Mouse (Mus musculus): ENCODE measurements around the gene Arl8a. TPM values are rescaled to one million over a fixed set of nuclear protein-coding genes. Genes with fewer than 3 reads are reported as not detected.

Gene Arl8a
- polyA plus RNA-seq, 1 experiment from 2014 or later = 213 TPM

- no peak overlapping the region for H3K9ac ChIP-seq (ENCODE audit: low read length)
- no peaks in the 10 kb centered on the region for H3K9me3 ChIP-seq (replicated peaks; ENCODE audit: control insufficient read depth, low read length)
- H3K4me2 ChIP-seq (ENCODE audit: low read length) = no peak overlapping the region
- 13% methylated on average over 8 of the region's 8 CpGs for WGBS
- H3K27ac ChIP-seq (ENCODE audit: low read depth, low read length) = no peak overlapping the region
- H3K27me3 ChIP-seq (replicated peaks; ENCODE audit: control insufficient read depth, insufficient read depth, low read length) = no peaks in the 10 kb centered on the region
- DNase-seq (ENCODE audit: low spot score) = peak; percentile 57
- no peaks in the 10 kb centered on the region for H3K36me3 ChIP-seq (ENCODE audit: control insufficient read depth, insufficient read depth, low read length)
- H3K4me1 ChIP-seq (ENCODE audit: control insufficient read depth, insufficient read depth, low read length) = no peaks in the 10 kb centered on the region
- H3K4me3 ChIP-seq (ENCODE audit: low read depth, low read length) = no peak overlapping the region
- peak; percentile 45 for ATAC-seq
Measured at GRCm38 (mm10) chr1:135112661-135113060, 34.0 kb upstream of the Arl8a start.

- DNase-seq (ENCODE audit: low spot score) (no peak), ATAC-seq (no peak)
- no peaks in the 10 kb centered on the region for H3K27me3 ChIP-seq (replicated peaks; ENCODE audit: control insufficient read depth, insufficient read depth, low read length)
- H3K4me1 ChIP-seq (ENCODE audit: control insufficient read depth, insufficient read depth, low read length) = no peaks in the 10 kb centered on the region
- no peak overlapping the region for H3K9ac ChIP-seq (ENCODE audit: low read length)
- 93% methylated on average over 8 of the region's 8 CpGs for WGBS
- no peak overlapping the region for H3K4me2 ChIP-seq (ENCODE audit: low read length)
- H3K36me3 ChIP-seq (ENCODE audit: control insufficient read depth, insufficient read depth, low read length) = no peaks in the 10 kb centered on the region
- H3K9me3 ChIP-seq (replicated peaks; ENCODE audit: control insufficient read depth, low read length) = no peaks in the 10 kb centered on the region
- no peak overlapping the region for H3K27ac ChIP-seq (ENCODE audit: low read depth, low read length)
- no peak overlapping the region for H3K4me3 ChIP-seq (ENCODE audit: low read depth, low read length)
Measured at GRCm38 (mm10) chr1:135124573-135125363, 21.9 kb upstream of the Arl8a start.

DNA sequence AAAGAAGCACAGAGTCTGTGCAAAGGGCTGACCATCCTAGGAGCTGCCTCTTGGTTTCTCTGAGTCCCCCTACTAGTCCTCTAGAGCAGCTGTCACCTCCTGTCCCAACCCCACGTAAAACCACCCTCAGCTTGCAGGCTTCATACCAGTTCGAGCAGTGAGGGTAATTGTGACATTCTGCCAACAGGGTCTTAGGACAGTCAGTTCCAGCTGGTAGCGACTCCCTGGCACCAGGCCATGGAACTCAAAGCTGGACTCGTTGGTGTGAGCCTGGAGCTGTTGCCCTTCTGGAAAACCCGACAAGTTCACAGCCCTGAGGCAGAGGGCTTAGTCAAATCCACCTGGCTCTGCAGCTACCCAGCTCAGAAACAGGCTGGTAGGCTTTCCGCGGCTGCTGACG, 20.6 kb upstream of the Arl8a start:
- H3K4me1 ChIP-seq (ENCODE audit: control insufficient read depth, insufficient read depth, low read length) = no peaks in the 10 kb centered on the region
- ATAC-seq (no peak), DNase-seq (ENCODE audit: low spot score) (peak; percentile 30)
- WGBS = 69% methylated on average over 8 of the region's 8 CpGs
- H3K9me3 ChIP-seq (replicated peaks; ENCODE audit: control insufficient read depth, low read length) = no peaks in the 10 kb centered on the region
- H3K36me3 ChIP-seq (ENCODE audit: control insufficient read depth, insufficient read depth, low read length) = no peaks in the 10 kb centered on the region
- H3K27me3 ChIP-seq (replicated peaks; ENCODE audit: control insufficient read depth, insufficient read depth, low read length) = no peaks in the 10 kb centered on the region
- H3K27ac ChIP-seq (ENCODE audit: low read depth, low read length) = no peak overlapping the region
- H3K4me2 ChIP-seq (ENCODE audit: low read length) = no peak overlapping the region
- no peak overlapping the region for H3K9ac ChIP-seq (ENCODE audit: low read length)
- H3K4me3 ChIP-seq (ENCODE audit: low read depth, low read length) = no peak overlapping the region

GRCm38 (mm10) chr1:135126443-135127027, 20.1 kb upstream of the Arl8a start:
- Histone ChIP-seq H3K4me2 (ENCODE audit: low read length) (no peak overlapping the region), H3K4me1 (ENCODE audit: control insufficient read depth, insufficient read depth, low read length) (no peaks in the 10 kb centered on the region), H3K9me3 (replicated peaks; ENCODE audit: control insufficient read depth, low read length) (no peaks in the 10 kb centered on the region), H3K4me3 (ENCODE audit: low read depth, low read length) (no peak overlapping the region), H3K36me3 (ENCODE audit: control insufficient read depth, insufficient read depth, low read length) (no peaks in the 10 kb centered on the region), H3K27me3 (replicated peaks; ENCODE audit: control insufficient read depth, insufficient read depth, low read length) (no peaks in the 10 kb centered on the region), H3K9ac (ENCODE audit: low read length) (no peak overlapping the region), H3K27ac (ENCODE audit: low read depth, low read length) (no peak overlapping the region)
- ATAC-seq (no peak), DNase-seq (ENCODE audit: low spot score) (no peak)
- 70% methylated on average over 4 of the region's 4 CpGs for WGBS

DNA sequence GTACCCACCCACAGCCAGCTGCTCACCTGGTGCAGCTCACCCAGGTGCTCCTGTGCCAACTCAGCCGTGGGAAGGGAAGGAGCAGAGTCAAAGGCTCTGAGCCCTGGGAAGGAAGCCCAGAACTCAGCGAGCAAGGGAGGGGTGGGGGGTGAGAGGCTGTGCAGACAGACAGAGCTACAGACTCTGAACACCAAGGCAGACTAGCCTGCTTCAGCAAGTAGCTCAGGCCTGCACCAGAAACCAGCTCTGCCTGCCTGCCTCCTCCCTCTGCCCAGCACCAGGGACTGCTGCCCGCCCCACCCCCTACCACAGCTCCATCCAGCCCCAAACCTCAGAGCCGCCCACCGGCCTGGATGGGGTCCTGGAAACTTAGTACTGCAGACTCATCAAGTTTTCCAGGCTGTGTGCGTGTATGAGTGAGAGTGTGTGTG, 18.6 kb upstream of the Arl8a start:
- H3K4me3 ChIP-seq (ENCODE audit: low read depth, low read length) = no peak overlapping the region
- no peak for ATAC-seq
- no peaks in the 10 kb centered on the region for H3K9me3 ChIP-seq (replicated peaks; ENCODE audit: control insufficient read depth, low read length)
- 57% methylated on average over 6 of the region's 6 CpGs for WGBS
- no peaks in the 10 kb centered on the region for H3K27me3 ChIP-seq (replicated peaks; ENCODE audit: control insufficient read depth, insufficient read depth, low read length)
- no peak overlapping the region for H3K9ac ChIP-seq (ENCODE audit: low read length)
- no peak for DNase-seq (ENCODE audit: low spot score)
- H3K4me2 ChIP-seq (ENCODE audit: low read length) = no peak overlapping the region
- H3K27ac ChIP-seq (ENCODE audit: low read depth, low read length) = no peak overlapping the region
- no peaks in the 10 kb centered on the region for H3K4me1 ChIP-seq (ENCODE audit: control insufficient read depth, insufficient read depth, low read length)
- H3K36me3 ChIP-seq (ENCODE audit: control insufficient read depth, insufficient read depth, low read length) = no peaks in the 10 kb centered on the region

DNA sequence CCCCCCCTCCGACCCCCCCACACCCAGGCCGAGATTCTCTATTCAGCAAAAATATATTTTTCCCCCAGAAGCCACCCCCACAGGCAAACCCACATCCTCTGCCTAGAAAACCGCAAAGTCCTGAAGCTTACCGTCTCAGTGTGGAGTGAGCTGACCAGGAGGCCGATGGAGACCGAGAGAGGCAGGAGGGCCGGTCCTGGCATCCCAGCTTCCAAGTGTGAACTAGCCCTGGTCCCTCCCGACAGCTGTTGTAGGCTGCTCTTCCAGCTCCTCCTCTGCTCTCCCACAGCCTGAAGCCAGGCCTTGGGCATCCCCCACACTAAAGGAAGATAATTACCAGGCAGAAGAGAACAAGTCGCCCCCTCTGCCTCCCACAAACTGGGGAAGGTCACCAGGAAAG, 17.6 kb upstream of the Arl8a start:
- no peak for DNase-seq (ENCODE audit: low spot score)
- H3K27ac ChIP-seq (ENCODE audit: low read depth, low read length) = no peak overlapping the region
- H3K27me3 ChIP-seq (replicated peaks; ENCODE audit: control insufficient read depth, insufficient read depth, low read length) = no peaks in the 10 kb centered on the region
- H3K4me2 ChIP-seq (ENCODE audit: low read length) = no peak overlapping the region
- WGBS = 31% methylated on average over 9 of the region's 9 CpGs
- H3K4me1 ChIP-seq (ENCODE audit: control insufficient read depth, insufficient read depth, low read length) = no peaks in the 10 kb centered on the region
- no peak overlapping the region for H3K4me3 ChIP-seq (ENCODE audit: low read depth, low read length)
- no peaks in the 10 kb centered on the region for H3K9me3 ChIP-seq (replicated peaks; ENCODE audit: control insufficient read depth, low read length)
- no peak overlapping the region for H3K9ac ChIP-seq (ENCODE audit: low read length)
- no peaks in the 10 kb centered on the region for H3K36me3 ChIP-seq (ENCODE audit: control insufficient read depth, insufficient read depth, low read length)
- ATAC-seq = no peak

- H3K27me3 ChIP-seq (replicated peaks; ENCODE audit: control insufficient read depth, insufficient read depth, low read length) = no peaks in the 10 kb centered on the region
- no peak overlapping the region for H3K4me3 ChIP-seq (ENCODE audit: low read depth, low read length)
- H3K27ac ChIP-seq (ENCODE audit: low read depth, low read length) = no peak overlapping the region
- no peak for ATAC-seq
- no peaks in the 10 kb centered on the region for H3K9me3 ChIP-seq (replicated peaks; ENCODE audit: control insufficient read depth, low read length)
- no peaks in the 10 kb centered on the region for H3K36me3 ChIP-seq (ENCODE audit: control insufficient read depth, insufficient read depth, low read length)
- no peak overlapping the region for H3K9ac ChIP-seq (ENCODE audit: low read length)
- H3K4me2 ChIP-seq (ENCODE audit: low read length) = no peak overlapping the region
- DNase-seq (ENCODE audit: low spot score) = no peak
- no peaks in the 10 kb centered on the region for H3K4me1 ChIP-seq (ENCODE audit: control insufficient read depth, insufficient read depth, low read length)
- 63% methylated on average over 9 of the region's 9 CpGs for WGBS
Measured at GRCm38 (mm10) chr1:135129543-135130183, 17.0 kb upstream of the Arl8a start.

DNA sequence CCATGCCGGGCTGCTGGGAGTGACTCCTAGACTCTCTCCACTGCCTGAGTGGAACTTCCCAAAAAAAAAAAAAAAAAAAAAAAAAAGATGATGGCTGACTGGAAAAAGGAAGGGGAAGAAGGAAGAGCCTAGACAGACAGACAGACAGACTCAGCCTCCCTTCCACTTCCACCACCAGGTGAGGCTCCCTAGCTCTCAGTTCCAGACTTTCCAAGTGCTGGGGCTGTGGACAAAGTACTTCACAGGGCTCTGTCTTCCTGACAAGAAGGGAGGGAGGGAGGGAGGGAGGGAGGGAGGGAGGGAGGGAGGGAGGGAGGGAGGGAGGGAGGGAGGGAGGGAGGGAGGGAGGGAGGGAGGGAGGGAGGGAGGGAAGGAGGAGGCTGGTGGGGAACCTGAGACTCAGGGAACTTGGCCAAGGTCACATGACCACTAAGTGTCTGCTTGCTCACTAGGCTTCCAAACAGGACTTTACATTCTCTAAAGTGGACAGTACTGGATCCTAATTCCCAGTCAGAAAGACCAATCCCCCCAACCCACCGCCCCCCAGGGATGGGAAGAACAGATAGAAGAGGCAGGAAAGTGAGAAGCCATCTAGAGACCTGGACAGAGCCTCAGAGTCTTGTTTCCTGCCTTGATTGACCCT, 16.1 kb upstream of the Arl8a start:
- 46% methylated on average over 2 of the region's 2 CpGs for WGBS
- H3K27ac ChIP-seq (ENCODE audit: low read depth, low read length) = no peak overlapping the region
- H3K4me2 ChIP-seq (ENCODE audit: low read length) = no peak overlapping the region

More for the DNA sequence above, 16.1 kb upstream of the Arl8a start:
- no peak overlapping the region for H3K4me3 ChIP-seq (ENCODE audit: low read depth, low read length)
- H3K9me3 ChIP-seq (replicated peaks; ENCODE audit: control insufficient read depth, low read length) = no peaks in the 10 kb centered on the region
- no peak overlapping the region for H3K9ac ChIP-seq (ENCODE audit: low read length)
- no peaks in the 10 kb centered on the region for H3K27me3 ChIP-seq (replicated peaks; ENCODE audit: control insufficient read depth, insufficient read depth, low read length)
- no peak for DNase-seq (ENCODE audit: low spot score)
- ATAC-seq = no peak
- H3K36me3 ChIP-seq (ENCODE audit: control insufficient read depth, insufficient read depth, low read length) = no peaks in the 10 kb centered on the region
- no peaks in the 10 kb centered on the region for H3K4me1 ChIP-seq (ENCODE audit: control insufficient read depth, insufficient read depth, low read length)

Data from forebrain, embryonic 14.5 days (tissue).